Mouse (Mus musculus) adrenal gland, postnatal 4 days (tissue): ENCODE measurements around the gene Tdrkh. TPM values are rescaled to one million over a fixed set of nuclear protein-coding genes. Genes with fewer than 3 reads are reported as not detected.

Source experiments
- total RNA-seq, 2 experiments: library from RNA; stranded (reverse); gene quantifications; 2 replicates each; pipeline ENCODE4 v1.2.3; 2021

The Tdrkh gene
- total RNA-seq, 2 experiments from 2014 or later, result 10.5 to 15.1 TPM

Other genes starting within 250 kb of the Tdrkh start
- gene Gm10696, start 235.1 kb upstream of the Tdrkh start, total RNA-seq, result not detected
- gene Gm5286, start 216.6 kb upstream of the Tdrkh start, total RNA-seq, result not detected
- gene Gm4778, start 149.2 kb upstream of the Tdrkh start, total RNA-seq, result not detected
- gene Them4, start 103.2 kb upstream of the Tdrkh start, total RNA-seq, result 1 to 10 TPM; 9.0 to 9.8 TPM
- gene Them5, start 71.2 kb upstream of the Tdrkh start, total RNA-seq, result not detected
- under 1 TPM; 0.62 to 0.67 TPM for gene C2cd4d, start 50.8 kb upstream of the Tdrkh start, total RNA-seq
- gene Rorc, start 40.5 kb upstream of the Tdrkh start, total RNA-seq, result 10 to 100 TPM; 17.7 to 18.9 TPM
- gene Lingo4, start 14.8 kb upstream of the Tdrkh start, total RNA-seq, result 1 to 10 TPM in 1 of 2 experiments, under 1 TPM in 1; 0.78 to 1.3 TPM
- 10 to 100 TPM; 75.0 to 75.3 TPM for gene Mrpl9, start 30.0 kb downstream of the Tdrkh start, total RNA-seq
- not detected for gene Oaz3, start 30.6 kb downstream of the Tdrkh start, total RNA-seq
- 10 to 100 TPM; 50.3 to 56.4 TPM for gene Celf3, start 65.0 kb downstream of the Tdrkh start, total RNA-seq
- gene Riiad1, start 67.1 kb downstream of the Tdrkh start, total RNA-seq, result 1 to 10 TPM; 7.1 to 7.4 TPM
- gene Snx27, start 169.4 kb downstream of the Tdrkh start, total RNA-seq, result 10 to 100 TPM; 39.0 to 40.4 TPM
- not detected for gene Gm10972, start 229.8 kb downstream of the Tdrkh start, total RNA-seq
- 10 to 100 TPM; 13.7 to 15.4 TPM for gene Tuft1, start 245.6 kb downstream of the Tdrkh start, total RNA-seq